Mouse (Mus musculus) limb, embryonic 12.5 days (tissue): ENCODE measurements around the gene Btrc. TPM values are rescaled to one million over a fixed set of nuclear protein-coding genes. Genes with fewer than 3 reads are reported as not detected.

ENCODE experiments used
- ATAC-seq: fragments of 200-750 bp; cut with Nextera tagmentation; 2 replicates; pipeline ENCODE4 v1.8.0; 2017; ENCODE audit warnings: low read depth, moderate TSS enrichment; ENCODE audit not compliant: insufficient number of reproducible peaks, insufficient read depth, low FRiP score, low TSS enrichment
- H3K27ac ChIP-seq: fragments of 300-500 bp; sonication (generic); 2 replicates; pipeline ENCODE4 v1.5.1; 2016; ENCODE audit warnings: mild to moderate bottlenecking, moderate library complexity
- H3K27me3 ChIP-seq: fragments of 300-500 bp; sonication (generic); 2 replicates; pipeline ENCODE4 v1.6.1; 2016; ENCODE audit warnings: mild to moderate bottlenecking, moderate library complexity
- H3K36me3 ChIP-seq: fragments of 300-500 bp; sonication (generic); 2 replicates; pipeline ENCODE4 v1.6.1; 2016; ENCODE audit warnings: mild to moderate bottlenecking, moderate library complexity
- H3K4me1 ChIP-seq: fragments of 300-500 bp; sonication (generic); replicated peaks from 2 replicates; pipeline ENCODE4 v1.6.1; 2016
- H3K4me2 ChIP-seq: fragments of 300-500 bp; sonication (generic); 2 replicates; pipeline ENCODE4 v1.6.1; 2016; ENCODE audit warnings: mild to moderate bottlenecking, moderate library complexity
- H3K4me3 ChIP-seq: fragments of 300-500 bp; sonication (generic); replicated peaks from 2 replicates; pipeline ENCODE4 v1.5.1; 2016; ENCODE audit warnings: mild to moderate bottlenecking
- H3K9ac ChIP-seq: fragments of 300-500 bp; sonication (generic); replicated peaks from 2 replicates; pipeline ENCODE4 v1.6.1; 2016; ENCODE audit warnings: mild to moderate bottlenecking, moderate library complexity
- H3K9me3 ChIP-seq: fragments of 300-500 bp; sonication (generic); 2 replicates; pipeline ENCODE4 v1.6.1; 2016; ENCODE audit warnings: mild to moderate bottlenecking, moderate library complexity
- WGBS: fragments of 180-500 bp; shearing (Covaris S2); methylation state at CpG from one replicate; pipeline ENCODE4 v1.1.7; 2016; 5-methylcytosine and 5-hydroxymethylcytosine counted together
- polyA plus RNA-seq: library from polyadenylated mRNA; unstranded; fragments of >200 nt; fragmentation: Nextera tagmentation; extraction: Ambion mirVana; gene quantifications from 2 replicates; pipeline ENCODE4 v1.2.1, GENCODE M21; 2016

Gene Btrc
- polyA plus RNA-seq, 1 experiment from 2014 or later: 55.7 TPM

DNA sequence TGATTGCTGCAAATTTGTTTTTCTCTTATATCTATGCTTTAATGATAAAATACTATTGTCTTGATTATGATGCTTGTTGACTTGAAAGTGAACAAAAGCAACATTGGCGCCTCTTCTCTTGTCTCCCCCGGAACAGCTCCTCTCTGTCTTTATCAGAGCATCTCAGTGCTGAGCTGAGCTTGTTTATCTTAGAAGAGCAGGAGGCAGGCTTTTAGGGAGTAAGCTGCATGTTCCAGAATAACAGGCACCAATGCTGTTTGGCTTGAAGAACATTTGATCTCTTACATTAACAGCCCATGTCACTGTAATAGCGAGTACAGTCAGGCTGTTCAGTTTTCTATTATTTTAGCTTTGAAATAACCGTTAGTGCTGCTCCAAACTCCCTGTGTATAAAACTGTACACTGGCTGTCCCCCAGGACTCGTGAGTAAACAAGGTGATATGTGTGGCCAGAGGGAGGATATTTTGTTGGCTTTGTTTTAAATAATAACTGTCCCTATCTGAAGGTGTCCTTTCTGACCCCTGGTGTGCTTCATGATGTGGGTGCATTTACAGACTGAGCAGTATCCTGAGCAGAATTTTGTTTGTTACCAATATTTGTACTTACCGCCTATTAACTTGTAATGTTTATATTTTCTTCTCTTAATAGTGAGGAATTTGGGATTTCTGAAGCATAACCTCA is 81.9 kb downstream of the Btrc start:
- H3K9me3 ChIP-seq: no peaks in the 10 kb centered on the region
- no peak overlapping the region for H3K27ac ChIP-seq
- no peak for ATAC-seq
- no peaks in the 10 kb centered on the region for H3K36me3 ChIP-seq
- H3K4me2 ChIP-seq: no peak overlapping the region
- WGBS: 63% methylated on average over 6 of the region's 6 CpGs
- H3K4me1 ChIP-seq: peaks cover 6% of the 10 kb centered on the region
- H3K9ac ChIP-seq: no peak overlapping the region
- no peak overlapping the region for H3K4me3 ChIP-seq
- no peaks in the 10 kb centered on the region for H3K27me3 ChIP-seq

DNA sequence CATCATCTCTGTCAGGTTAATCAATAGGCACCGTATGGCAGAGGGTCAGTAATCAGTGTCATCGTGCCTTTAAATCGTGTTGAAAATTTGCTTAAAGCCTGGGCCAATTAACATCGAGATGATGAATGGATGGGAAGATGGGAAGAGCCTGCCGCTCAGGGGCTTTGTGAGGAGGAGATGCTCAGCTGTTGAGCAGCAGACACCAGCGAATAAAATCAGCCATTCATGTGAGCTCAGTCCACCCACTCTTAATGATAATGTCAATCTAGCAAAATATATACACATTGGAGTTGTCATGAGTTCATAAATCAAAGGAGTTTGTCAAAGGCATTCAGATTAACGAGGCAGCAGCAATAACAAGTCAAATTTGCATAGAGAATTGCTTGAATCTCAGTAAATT is 83.1 kb downstream of the Btrc start:
- Histone ChIP-seq H3K27ac (no peak overlapping the region), H3K27me3 (no peaks in the 10 kb centered on the region), H3K4me1 (no peaks in the 10 kb centered on the region), H3K36me3 (no peaks in the 10 kb centered on the region), H3K9me3 (no peaks in the 10 kb centered on the region), H3K4me2 (no peak overlapping the region), H3K4me3 (no peak overlapping the region), H3K9ac (no peak overlapping the region)
- WGBS: 62% methylated on average over 7 of the region's 7 CpGs
- no peak for ATAC-seq

DNA sequence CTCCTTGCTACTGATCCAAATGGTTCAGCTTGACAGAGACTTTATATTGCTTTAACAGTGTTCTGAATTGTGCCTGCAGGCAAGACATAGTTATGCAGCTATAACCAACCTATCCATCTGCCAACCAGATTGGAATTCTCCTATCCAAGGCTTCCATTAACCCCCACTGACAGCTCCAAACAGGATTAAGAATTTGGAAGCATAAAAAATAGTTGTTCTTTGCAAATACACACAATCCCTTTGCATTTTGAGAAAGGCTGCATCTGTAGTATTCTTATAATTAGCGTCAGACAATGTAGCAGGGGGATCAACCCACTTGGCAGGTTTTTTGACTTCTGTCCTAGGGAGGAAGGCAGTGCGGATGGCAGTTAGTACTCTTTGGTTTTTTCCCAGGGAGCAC is 83.7 kb downstream of the Btrc start:
- Histone ChIP-seq H3K4me3 (no peak overlapping the region), H3K4me2 (no peak overlapping the region), H3K9me3 (no peaks in the 10 kb centered on the region), H3K9ac (no peak overlapping the region), H3K36me3 (0 out of 2 replicates have a peak, but pooled peaks cover under 1% of the 10 kb centered on the region), H3K27me3 (no peaks in the 10 kb centered on the region), H3K4me1 (no peaks in the 10 kb centered on the region), H3K27ac (no peak overlapping the region)
- no peak for ATAC-seq
- 85% methylated on average over 2 of the region's 2 CpGs for WGBS

DNA sequence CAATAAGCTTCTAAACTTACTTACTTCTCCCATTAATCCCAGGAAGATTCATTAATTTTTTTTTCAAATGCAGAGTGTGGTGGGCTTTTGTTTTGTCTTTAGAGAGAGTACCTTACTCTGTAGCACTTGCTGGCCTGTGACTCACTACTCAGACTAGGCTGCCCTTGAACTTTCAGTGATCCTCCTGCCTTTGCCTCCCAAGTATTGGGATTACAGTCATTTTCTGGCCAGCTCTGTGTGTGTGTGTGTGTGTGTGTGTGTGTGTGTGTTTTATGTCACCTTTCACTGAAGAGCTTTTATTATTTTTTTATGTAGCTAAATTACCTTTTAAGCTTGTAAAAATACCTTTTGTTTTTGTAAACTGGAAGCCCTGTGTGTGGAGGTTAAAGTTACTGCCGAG is 84.4 kb downstream of the Btrc start:
- no peak overlapping the region for H3K9ac ChIP-seq
- H3K36me3 ChIP-seq: 0 out of 2 replicates have a peak, but pooled peaks cover 4% of the 10 kb centered on the region
- H3K9me3 ChIP-seq: no peaks in the 10 kb centered on the region
- no peak for ATAC-seq
- no peaks in the 10 kb centered on the region for H3K4me1 ChIP-seq
- H3K4me2 ChIP-seq: no peak overlapping the region
- WGBS: 50% methylated on average over 1 of the region's 1 CpGs
- H3K27me3 ChIP-seq: no peaks in the 10 kb centered on the region
- H3K27ac ChIP-seq: no peak overlapping the region
- H3K4me3 ChIP-seq: no peak overlapping the region

DNA sequence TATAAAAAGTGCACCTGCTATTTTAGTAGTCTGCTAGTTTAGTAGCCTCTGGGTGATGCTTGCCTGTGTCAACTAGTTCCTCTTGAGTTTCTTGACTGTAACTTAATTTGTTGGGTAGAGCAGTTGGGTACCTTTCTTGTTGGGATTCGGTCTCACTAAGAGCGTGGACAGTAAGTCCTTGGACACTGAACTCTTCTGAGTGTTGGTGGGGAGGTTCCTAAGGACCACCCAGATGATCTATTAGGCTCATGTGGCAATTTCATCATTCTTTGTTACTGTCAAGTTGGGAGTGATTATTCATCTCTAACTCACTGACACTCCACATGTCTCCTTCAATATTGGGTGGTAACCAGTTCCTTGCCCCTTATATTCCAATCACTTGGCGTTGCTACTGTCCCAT is 90.9 kb downstream of the Btrc start:
- Histone ChIP-seq H3K4me1 (peaks cover 7% of the 10 kb centered on the region), H3K4me2 (no peak overlapping the region), H3K9ac (no peak overlapping the region), H3K9me3 (no peaks in the 10 kb centered on the region), H3K36me3 (peaks cover 6% of the 10 kb centered on the region; the same call in 1 of the 2 replicates), H3K27me3 (no peaks in the 10 kb centered on the region), H3K4me3 (no peak overlapping the region), H3K27ac (no peak overlapping the region)
- 97% methylated on average over 3 of the region's 3 CpGs for WGBS
- no peak for ATAC-seq

DNA sequence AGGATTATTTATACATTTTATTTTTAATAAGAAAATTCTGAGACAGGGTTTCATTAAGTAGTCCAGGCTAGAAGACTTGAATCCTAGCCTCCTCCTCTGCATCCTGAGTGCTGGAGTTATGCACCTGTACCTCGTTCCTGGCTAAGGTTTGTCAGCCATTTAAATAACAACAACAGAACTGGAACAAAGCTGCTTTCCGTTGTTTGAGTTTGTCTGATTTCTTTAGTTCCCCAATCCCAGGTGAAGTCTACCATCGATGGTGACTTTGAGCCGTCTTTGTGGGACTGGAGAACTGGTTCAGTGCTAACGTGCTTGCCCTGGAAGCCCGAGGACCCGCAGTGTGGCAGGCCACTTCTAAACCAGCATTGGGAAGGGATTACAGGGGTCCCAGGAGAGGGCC is 93.4 kb downstream of the Btrc start:
- H3K4me1 ChIP-seq: peaks cover 15% of the 10 kb centered on the region
- no peak overlapping the region for H3K4me3 ChIP-seq
- H3K9me3 ChIP-seq: no peaks in the 10 kb centered on the region
- WGBS: 82% methylated on average over 7 of the region's 7 CpGs
- H3K27ac ChIP-seq: no peak overlapping the region
- H3K36me3 ChIP-seq: peaks cover 6% of the 10 kb centered on the region; the same call in 1 of the 2 replicates
- ATAC-seq: no peak
- no peak overlapping the region for H3K4me2 ChIP-seq
- no peak overlapping the region for H3K9ac ChIP-seq
- H3K27me3 ChIP-seq: peaks cover 4% of the 10 kb centered on the region; the same call in 1 of the 2 replicates

DNA sequence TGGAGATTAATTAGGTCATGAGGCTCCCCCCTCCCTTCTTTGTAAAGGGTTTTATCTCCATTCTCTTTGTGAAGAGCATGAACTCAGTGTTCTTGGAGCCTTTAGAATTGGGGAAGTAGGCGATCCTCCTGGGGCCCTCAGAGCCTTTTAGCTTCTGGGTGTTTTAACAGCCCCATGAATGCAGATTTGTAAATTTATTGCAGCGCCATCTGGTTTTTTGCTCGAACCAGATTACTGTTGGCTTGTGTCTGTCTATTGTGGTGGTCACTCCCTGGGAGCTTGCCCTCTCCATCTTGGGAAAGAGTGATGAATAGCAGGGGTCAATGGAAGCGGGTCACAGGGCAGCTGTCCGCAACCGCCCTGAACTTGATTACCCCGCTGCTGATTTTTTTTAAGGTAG is 95.2 kb downstream of the Btrc start:
- 10% methylated on average over 7 of the region's 7 CpGs for WGBS
- no peaks in the 10 kb centered on the region for H3K9me3 ChIP-seq
- no peak for ATAC-seq
- H3K27me3 ChIP-seq: peaks cover 4% of the 10 kb centered on the region; the same call in 1 of the 2 replicates
- no peak overlapping the region for H3K27ac ChIP-seq
- no peak overlapping the region for H3K9ac ChIP-seq
- no peak overlapping the region for H3K4me2 ChIP-seq
- H3K36me3 ChIP-seq: peaks cover 2% of the 10 kb centered on the region; the same call in 1 of the 2 replicates
- H3K4me3 ChIP-seq: no peak overlapping the region
- H3K4me1 ChIP-seq: peaks cover 15% of the 10 kb centered on the region

DNA sequence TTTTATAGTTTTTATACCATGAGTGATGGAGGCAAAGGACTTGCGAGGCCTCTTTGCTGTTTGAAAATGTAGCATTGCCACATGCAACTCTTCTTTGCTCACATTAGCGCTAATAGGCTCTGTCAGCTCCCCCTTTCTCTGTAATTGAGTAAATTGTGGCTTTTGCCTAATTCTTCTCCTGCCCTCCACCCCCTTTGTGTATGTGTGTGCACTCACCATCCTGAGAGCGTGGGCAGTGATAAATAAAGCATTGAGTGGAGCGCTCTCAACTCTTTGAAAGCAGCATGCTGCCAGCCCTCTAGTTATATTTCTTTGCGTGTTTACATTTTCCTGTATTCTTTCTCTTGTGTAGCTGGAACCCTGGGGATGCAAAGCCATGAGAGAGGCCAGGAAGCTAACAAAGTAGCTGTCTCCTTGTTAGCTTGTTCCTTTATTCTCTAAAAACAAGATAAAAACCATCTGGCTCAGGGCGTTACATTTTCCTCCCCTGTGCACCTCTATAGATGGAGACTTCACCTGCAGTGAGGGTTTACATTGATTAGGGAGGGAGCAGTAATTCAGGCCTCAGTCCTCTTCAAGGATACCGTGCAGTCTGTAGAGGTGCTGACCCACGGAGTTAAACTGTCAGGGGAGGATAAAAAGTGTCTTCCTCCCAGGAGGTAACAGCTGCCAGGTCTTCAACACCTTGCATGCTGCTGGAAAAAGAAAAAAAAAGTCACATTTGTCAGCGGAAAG is 96.6 kb downstream of the Btrc start:
- Histone ChIP-seq H3K27ac (no peak overlapping the region), H3K9me3 (no peaks in the 10 kb centered on the region), H3K4me3 (no peak overlapping the region), H3K4me2 (no peak overlapping the region), H3K4me1 (peaks cover 15% of the 10 kb centered on the region), H3K27me3 (peaks cover 4% of the 10 kb centered on the region; the same call in 1 of the 2 replicates), H3K9ac (no peak overlapping the region; the same call in 1 of the 2 replicates), H3K36me3 (peaks cover 2% of the 10 kb centered on the region; the same call in 1 of the 2 replicates)
- no peak for ATAC-seq
- 22% methylated on average over 9 of the region's 9 CpGs for WGBS

DNA sequence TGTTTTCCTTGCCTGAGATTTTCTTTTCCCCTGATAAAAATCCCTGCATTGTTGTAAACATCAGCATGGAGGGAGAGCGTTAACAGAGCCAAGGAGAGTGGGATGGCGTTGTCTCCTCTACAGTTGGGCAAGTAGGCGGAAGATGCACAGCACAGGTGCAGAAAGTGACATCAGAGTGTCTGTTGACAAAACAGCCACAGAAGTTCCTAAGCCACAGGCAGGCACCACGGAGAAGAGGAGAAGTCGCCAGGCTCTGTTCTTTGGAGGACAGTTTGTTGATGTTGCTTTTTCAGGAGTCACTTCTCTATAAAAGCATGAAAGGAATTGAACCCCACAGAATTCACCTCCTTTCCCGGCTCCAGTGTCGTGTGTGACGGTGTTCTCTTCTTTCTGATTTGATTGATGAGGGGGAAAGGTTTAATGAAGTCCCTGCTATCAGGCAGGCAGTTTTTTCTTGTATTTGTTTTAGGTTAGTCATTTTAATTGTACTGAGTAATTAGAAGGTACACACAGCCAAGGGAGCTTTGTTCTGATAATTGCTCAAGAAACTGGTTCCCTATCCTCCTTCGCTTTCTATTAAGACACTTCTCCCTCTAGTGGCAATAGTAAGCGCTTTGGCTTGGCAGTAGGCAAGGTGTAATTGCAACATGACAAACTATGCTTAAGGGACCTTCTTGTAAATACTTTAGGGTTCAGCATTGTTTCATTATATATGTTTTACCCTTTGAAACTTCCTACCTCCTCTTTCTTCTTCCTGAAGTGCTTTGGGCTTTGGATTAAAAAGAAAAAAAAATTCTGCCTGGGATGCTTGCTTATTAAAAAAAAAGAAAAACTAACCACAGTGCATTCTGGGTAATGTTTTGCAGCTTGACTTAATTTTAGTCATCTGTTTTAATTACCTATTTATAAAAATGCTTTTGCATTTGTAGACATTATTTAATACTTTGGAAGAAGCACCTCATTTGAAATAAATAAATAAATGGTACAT is 97.5 kb downstream of the Btrc start:
- no peak overlapping the region for H3K9ac ChIP-seq
- 44% methylated on average over 10 of the region's 10 CpGs for WGBS
- peaks cover 4% of the 10 kb centered on the region; the same call in 1 of the 2 replicates for H3K27me3 ChIP-seq
- no peak overlapping the region for H3K4me2 ChIP-seq
- peaks cover 15% of the 10 kb centered on the region for H3K4me1 ChIP-seq
- ATAC-seq: no peak
- H3K36me3 ChIP-seq: peaks cover 2% of the 10 kb centered on the region; the same call in 1 of the 2 replicates
- no peak overlapping the region for H3K4me3 ChIP-seq
- no peak overlapping the region for H3K27ac ChIP-seq
- H3K9me3 ChIP-seq: no peaks in the 10 kb centered on the region

DNA sequence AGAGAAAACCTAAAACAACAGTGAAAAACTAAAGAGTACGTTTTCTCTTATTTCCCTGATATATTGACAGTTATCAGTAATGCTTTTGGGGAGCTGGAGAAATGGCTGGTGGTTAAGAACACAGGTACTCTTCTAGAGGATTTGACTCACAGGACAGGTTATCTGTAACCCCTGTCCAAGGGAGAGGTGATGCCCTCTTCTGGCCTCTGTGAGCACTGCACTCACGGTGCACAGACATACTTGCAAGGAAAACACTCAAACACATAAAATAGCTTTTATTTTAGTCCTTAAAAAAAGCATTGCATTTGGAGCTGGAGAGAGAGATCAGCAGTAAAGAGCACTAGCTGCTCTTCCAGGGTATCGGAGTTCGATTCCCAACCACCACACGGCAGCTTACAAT is 106.2 kb downstream of the Btrc start:
- Histone ChIP-seq H3K9me3 (no peaks in the 10 kb centered on the region), H3K27me3 (no peaks in the 10 kb centered on the region), H3K4me2 (no peak overlapping the region), H3K27ac (no peak overlapping the region), H3K4me3 (no peak overlapping the region), H3K9ac (no peak overlapping the region), H3K36me3 (peaks cover 9% of the 10 kb centered on the region; the same call in 1 of the 2 replicates), H3K4me1 (peaks cover 20% of the 10 kb centered on the region)
- 98% methylated on average over 5 of the region's 5 CpGs for WGBS
- ATAC-seq: no peak
